Mouse (Mus musculus) thymus, adult 2 months (tissue): ENCODE measurements around the gene Mab21l3.

Experiments
- CTCF ChIP-seq: fragments of 200-500 bp; IDR thresholded peaks from 2 replicates; pipeline ENCODE4 v1.5.1; 2012; ENCODE audit warnings: mild to moderate bottlenecking, control low read depth, low read length, moderate library complexity, borderline replicate concordance; ENCODE audit not compliant: control insufficient read depth, poor library complexity, insufficient read depth; ENCODE audit errors: extremely low read depth
- POLR2A ChIP-seq: fragments of 200-500 bp; IDR thresholded peaks from 2 replicates; pipeline ENCODE4 v1.6.1; 2012; ENCODE audit warnings: mild to moderate bottlenecking, low read length, control low read depth, moderate library complexity; ENCODE audit not compliant: control insufficient read depth, poor library complexity, insufficient read depth; ENCODE audit errors: extremely low read depth

GRCm38 (mm10) chr3:101827220-101827715, 21.5 kb downstream of the Mab21l3 start:
- no peak for TF ChIP-seq CTCF
- no peak for TF ChIP-seq POLR2A
